Mouse (Mus musculus): ENCODE measurements around the gene Serpinb1a. TPM values are rescaled to one million over a fixed set of nuclear protein-coding genes. Genes with fewer than 3 reads are reported as not detected.

Serpinb1a gene
- polyA plus RNA-seq, 1 experiment: 2.1 TPM

DNA sequence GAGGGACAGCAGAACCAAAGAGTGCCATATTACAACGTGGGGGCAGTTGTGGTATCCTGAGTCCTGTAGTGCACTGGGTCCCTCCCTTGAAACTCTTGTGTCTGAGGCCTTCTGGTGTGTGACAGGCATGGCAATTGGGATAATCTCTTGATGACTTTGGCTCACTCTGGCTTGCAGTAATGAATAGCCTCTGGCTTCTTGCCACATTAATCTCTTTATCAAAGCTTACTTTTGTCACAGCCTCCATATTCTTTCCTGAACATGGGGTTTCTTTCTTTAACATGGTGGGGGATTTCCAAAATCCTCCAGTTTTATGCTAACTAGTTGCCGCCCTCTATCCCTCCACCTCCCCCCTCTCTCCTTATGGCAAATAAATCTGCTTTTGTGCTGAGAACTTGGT lies 2.1 kb upstream of the Serpinb1a start:
- H3K4me1 ChIP-seq (ENCODE audit: control insufficient read depth, insufficient read depth, low read length): no peaks in the 10 kb centered on the region
- no peak overlapping the region for H3K27ac ChIP-seq (ENCODE audit: control insufficient read depth, insufficient read depth, low read depth, low read length)
- H3K36me3 ChIP-seq (ENCODE audit: control insufficient read depth, insufficient read depth, low read length): no peaks in the 10 kb centered on the region
- H3K4me3 ChIP-seq (ENCODE audit: control insufficient read depth, low read depth, low read length): no peak overlapping the region
- TF ChIP-seq POLR2A (IDR thresholded peaks at IDR 0.05; ENCODE audit: control insufficient read depth, low read depth, low read length) (no peak), CTCF (IDR thresholded peaks at IDR 0.05; ENCODE audit: control insufficient read depth, insufficient read depth, insufficient replicate concordance, low read depth, low read length) (no peak)
- H3K27me3 ChIP-seq (ENCODE audit: control insufficient read depth, insufficient read depth, low read length): no peaks in the 10 kb centered on the region

DNA sequence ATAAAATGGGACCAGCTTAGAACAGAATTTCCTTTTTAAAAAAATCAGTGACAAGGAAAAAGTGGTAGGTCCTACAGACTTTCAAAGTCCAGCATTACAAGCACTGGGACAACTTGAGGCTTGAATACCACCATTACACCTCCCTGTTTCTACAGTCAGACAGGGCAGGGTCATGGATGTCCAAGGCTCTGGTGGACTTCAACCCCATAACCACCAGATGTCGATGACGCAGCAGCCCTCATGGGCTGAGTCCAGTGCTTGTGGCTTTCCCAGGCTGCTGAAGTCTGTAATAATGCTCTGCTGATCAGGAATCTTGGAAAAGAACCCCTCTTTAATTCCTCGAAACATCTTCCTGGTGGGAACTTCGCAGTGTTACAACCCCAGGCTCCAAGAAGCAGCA lies 1.6 kb upstream of the Serpinb1a start:
- no peak for TF ChIP-seq POLR2A (IDR thresholded peaks at IDR 0.05; ENCODE audit: control insufficient read depth, low read depth, low read length)
- no peak for TF ChIP-seq CTCF (IDR thresholded peaks at IDR 0.05; ENCODE audit: control insufficient read depth, insufficient read depth, insufficient replicate concordance, low read depth, low read length)
- no peaks in the 10 kb centered on the region for H3K4me1 ChIP-seq (ENCODE audit: control insufficient read depth, insufficient read depth, low read length)
- no peaks in the 10 kb centered on the region for H3K27me3 ChIP-seq (ENCODE audit: control insufficient read depth, insufficient read depth, low read length)
- H3K36me3 ChIP-seq (ENCODE audit: control insufficient read depth, insufficient read depth, low read length): no peaks in the 10 kb centered on the region
- H3K4me3 ChIP-seq (ENCODE audit: control insufficient read depth, low read depth, low read length): no peak overlapping the region
- H3K27ac ChIP-seq (ENCODE audit: control insufficient read depth, insufficient read depth, low read depth, low read length): no peak overlapping the region

DNA sequence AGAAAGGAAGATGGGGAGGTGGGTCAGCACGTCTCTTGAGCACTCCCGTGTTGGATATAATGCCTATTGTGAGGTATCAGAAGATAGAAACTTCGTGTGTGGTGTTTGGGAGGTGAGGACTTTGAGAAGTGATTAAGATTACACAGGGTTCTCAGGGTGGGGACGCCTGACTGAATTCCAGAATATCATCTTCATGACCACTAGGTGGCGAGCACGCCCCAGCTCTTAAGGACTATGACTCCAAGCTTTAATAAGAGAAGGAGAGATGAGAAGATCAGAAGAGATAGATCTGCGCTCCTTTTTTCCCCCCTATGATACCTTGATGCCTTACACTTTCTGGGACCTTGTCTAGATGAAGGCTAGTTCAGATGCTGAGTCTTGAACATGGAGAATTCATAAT lies 982 bp upstream of the Serpinb1a start:
- Histone ChIP-seq H3K4me1 (ENCODE audit: control insufficient read depth, insufficient read depth, low read length) (no peaks in the 10 kb centered on the region), H3K27me3 (ENCODE audit: control insufficient read depth, insufficient read depth, low read length) (no peaks in the 10 kb centered on the region), H3K27ac (ENCODE audit: control insufficient read depth, insufficient read depth, low read depth, low read length) (no peak overlapping the region), H3K36me3 (ENCODE audit: control insufficient read depth, insufficient read depth, low read length) (no peaks in the 10 kb centered on the region), H3K4me3 (ENCODE audit: control insufficient read depth, low read depth, low read length) (no peak overlapping the region)
- TF ChIP-seq CTCF (IDR thresholded peaks at IDR 0.05; ENCODE audit: control insufficient read depth, insufficient read depth, insufficient replicate concordance, low read depth, low read length) (peak; percentile 43; the same call in 1 of the 2 replicates), POLR2A (IDR thresholded peaks at IDR 0.05; ENCODE audit: control insufficient read depth, low read depth, low read length) (no peak)

DNA sequence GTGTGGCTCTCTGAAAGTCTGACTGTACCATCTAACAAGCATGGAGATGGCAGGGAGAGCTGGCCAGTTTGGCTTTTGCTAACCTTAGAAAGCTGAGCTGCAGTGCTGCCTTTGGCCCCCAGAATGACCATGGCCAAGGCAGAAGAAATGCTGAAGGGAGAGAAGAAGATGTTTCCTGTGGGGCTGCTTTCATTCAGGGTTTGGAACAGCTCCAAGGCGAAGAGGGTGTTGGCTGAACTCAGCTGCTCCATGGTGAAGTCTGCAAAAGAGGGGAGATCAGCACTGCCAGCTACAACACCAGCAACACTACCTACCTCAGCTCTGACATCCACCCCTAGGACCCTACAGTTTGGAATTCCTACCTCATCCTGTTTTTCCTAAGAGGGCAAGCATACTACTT lies 829 bp downstream of the Serpinb1a start:
- Histone ChIP-seq H3K4me3 (ENCODE audit: control insufficient read depth, low read depth, low read length) (no peak overlapping the region), H3K4me1 (ENCODE audit: control insufficient read depth, insufficient read depth, low read length) (no peaks in the 10 kb centered on the region), H3K36me3 (ENCODE audit: control insufficient read depth, insufficient read depth, low read length) (no peaks in the 10 kb centered on the region), H3K27me3 (ENCODE audit: control insufficient read depth, insufficient read depth, low read length) (no peaks in the 10 kb centered on the region), H3K27ac (ENCODE audit: control insufficient read depth, insufficient read depth, low read depth, low read length) (no peak overlapping the region)
- TF ChIP-seq POLR2A (IDR thresholded peaks at IDR 0.05; ENCODE audit: control insufficient read depth, low read depth, low read length): no peak
- no peak for TF ChIP-seq CTCF (IDR thresholded peaks at IDR 0.05; ENCODE audit: control insufficient read depth, insufficient read depth, insufficient replicate concordance, low read depth, low read length)

DNA sequence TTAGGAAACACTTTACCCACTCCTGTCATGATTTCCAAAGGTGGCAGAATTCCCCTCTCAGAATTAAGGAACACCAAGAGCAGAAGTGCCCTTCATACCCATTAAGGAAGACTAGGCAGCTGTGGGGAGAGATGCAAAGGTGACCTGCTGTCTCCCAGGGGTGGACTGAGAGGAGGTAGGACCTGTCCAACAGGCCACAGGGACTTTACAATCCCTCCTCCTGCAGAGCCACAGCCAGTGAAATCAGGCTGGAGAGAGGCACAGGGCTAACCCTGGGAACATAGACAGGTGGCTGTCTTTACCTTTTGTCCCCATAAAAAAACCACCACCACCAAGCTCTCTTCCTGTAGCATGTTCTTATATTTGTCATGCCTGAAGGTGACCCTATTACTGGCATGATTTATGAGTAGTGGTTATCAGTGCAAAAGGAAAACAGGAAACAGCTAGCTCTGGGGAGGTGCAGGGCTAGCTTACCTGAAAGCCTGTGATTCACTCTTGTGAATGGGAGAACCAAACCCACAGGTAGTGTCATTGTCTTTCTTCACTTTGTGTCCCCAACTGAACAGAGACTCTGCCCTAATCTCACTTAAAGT lies 1.4 kb downstream of the Serpinb1a start:
- H3K36me3 ChIP-seq (ENCODE audit: control insufficient read depth, insufficient read depth, low read length): no peaks in the 10 kb centered on the region
- H3K27me3 ChIP-seq (ENCODE audit: control insufficient read depth, insufficient read depth, low read length): no peaks in the 10 kb centered on the region
- H3K4me1 ChIP-seq (ENCODE audit: control insufficient read depth, insufficient read depth, low read length): no peaks in the 10 kb centered on the region
- TF ChIP-seq POLR2A (IDR thresholded peaks at IDR 0.05; ENCODE audit: control insufficient read depth, low read depth, low read length) (no peak), CTCF (IDR thresholded peaks at IDR 0.05; ENCODE audit: control insufficient read depth, insufficient read depth, insufficient replicate concordance, low read depth, low read length) (no peak)
- no peak overlapping the region for H3K4me3 ChIP-seq (ENCODE audit: control insufficient read depth, low read depth, low read length)
- H3K27ac ChIP-seq (ENCODE audit: control insufficient read depth, insufficient read depth, low read depth, low read length): no peak overlapping the region

DNA sequence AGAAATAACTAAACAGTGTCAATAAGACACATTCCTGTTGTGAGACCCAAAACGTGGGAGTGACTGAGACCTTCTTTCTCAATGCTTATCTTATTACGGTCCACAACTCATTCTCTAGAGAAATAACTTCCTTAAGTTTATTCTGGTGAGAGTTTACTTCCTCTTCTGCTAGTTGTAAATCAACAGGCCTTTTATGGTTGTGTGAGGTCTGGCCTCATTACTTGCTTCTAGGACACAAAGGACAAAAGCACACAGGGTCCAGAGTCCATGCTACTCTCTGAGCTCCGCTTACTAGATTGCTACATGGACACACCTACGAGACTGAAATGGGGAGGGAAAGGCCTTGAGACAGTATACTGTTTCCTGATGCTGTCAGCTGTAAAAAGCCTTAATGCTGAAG lies 1.9 kb downstream of the Serpinb1a start:
- no peaks in the 10 kb centered on the region for H3K4me1 ChIP-seq (ENCODE audit: control insufficient read depth, insufficient read depth, low read length)
- no peak overlapping the region for H3K27ac ChIP-seq (ENCODE audit: control insufficient read depth, insufficient read depth, low read depth, low read length)
- TF ChIP-seq POLR2A (IDR thresholded peaks at IDR 0.05; ENCODE audit: control insufficient read depth, low read depth, low read length): no peak
- no peak for TF ChIP-seq CTCF (IDR thresholded peaks at IDR 0.05; ENCODE audit: control insufficient read depth, insufficient read depth, insufficient replicate concordance, low read depth, low read length)
- no peak overlapping the region for H3K4me3 ChIP-seq (ENCODE audit: control insufficient read depth, low read depth, low read length)
- H3K36me3 ChIP-seq (ENCODE audit: control insufficient read depth, insufficient read depth, low read length): no peaks in the 10 kb centered on the region
- H3K27me3 ChIP-seq (ENCODE audit: control insufficient read depth, insufficient read depth, low read length): no peaks in the 10 kb centered on the region

DNA sequence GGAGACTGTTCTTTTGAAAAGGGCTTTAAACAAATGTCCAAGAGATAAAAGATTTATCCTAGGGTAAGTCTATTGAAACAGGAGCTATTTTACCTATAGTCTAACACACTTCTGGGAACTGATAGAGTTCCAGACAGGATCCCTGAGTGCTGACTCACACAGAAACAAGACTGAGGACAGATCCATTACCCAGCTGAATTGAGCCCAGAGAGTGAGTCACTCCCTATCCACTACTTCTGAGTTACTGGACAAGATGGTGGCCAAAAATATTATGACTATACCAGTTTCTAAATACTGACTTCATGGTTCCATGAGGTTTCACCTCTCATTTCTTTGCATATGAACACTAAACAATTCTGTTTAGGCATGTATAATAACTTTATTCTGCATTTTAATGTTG lies 4.8 kb downstream of the Serpinb1a start:
- no peak overlapping the region for H3K4me3 ChIP-seq (ENCODE audit: control insufficient read depth, low read depth, low read length)
- TF ChIP-seq CTCF (IDR thresholded peaks at IDR 0.05; ENCODE audit: control insufficient read depth, insufficient read depth, insufficient replicate concordance, low read depth, low read length) (no peak), POLR2A (IDR thresholded peaks at IDR 0.05; ENCODE audit: control insufficient read depth, low read depth, low read length) (no peak)
- H3K4me1 ChIP-seq (ENCODE audit: control insufficient read depth, insufficient read depth, low read length): no peaks in the 10 kb centered on the region
- no peak overlapping the region for H3K27ac ChIP-seq (ENCODE audit: control insufficient read depth, insufficient read depth, low read depth, low read length)
- H3K27me3 ChIP-seq (ENCODE audit: control insufficient read depth, insufficient read depth, low read length): no peaks in the 10 kb centered on the region
- no peaks in the 10 kb centered on the region for H3K36me3 ChIP-seq (ENCODE audit: control insufficient read depth, insufficient read depth, low read length)

DNA sequence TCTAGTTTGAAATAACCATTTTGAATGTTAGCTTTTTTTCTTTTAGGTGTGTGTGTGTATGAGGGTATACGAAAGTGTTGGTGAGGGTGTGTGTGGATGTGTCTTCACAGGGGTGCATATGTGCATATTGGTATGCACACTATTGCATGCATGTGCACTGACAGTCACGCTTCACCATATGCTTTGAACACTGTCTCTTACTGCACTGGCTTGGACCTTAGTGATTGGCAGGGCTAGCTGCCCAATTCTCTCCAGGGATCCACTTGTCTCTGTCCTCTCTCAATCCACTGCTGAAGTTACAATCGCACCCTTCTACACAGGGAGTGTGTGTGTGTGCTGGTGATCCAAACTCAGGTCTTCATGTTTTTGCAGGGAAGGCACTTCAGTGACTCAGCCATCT lies 9.6 kb downstream of the Serpinb1a start:
- TF ChIP-seq CTCF (IDR thresholded peaks at IDR 0.05; ENCODE audit: control insufficient read depth, insufficient read depth, insufficient replicate concordance, low read depth, low read length) (no peak), POLR2A (IDR thresholded peaks at IDR 0.05; ENCODE audit: control insufficient read depth, low read depth, low read length) (no peak)
- no peaks in the 10 kb centered on the region for H3K27me3 ChIP-seq (ENCODE audit: control insufficient read depth, insufficient read depth, low read length)
- H3K4me1 ChIP-seq (ENCODE audit: control insufficient read depth, insufficient read depth, low read length): no peaks in the 10 kb centered on the region
- H3K27ac ChIP-seq (ENCODE audit: control insufficient read depth, insufficient read depth, low read depth, low read length): no peak overlapping the region
- no peak overlapping the region for H3K4me3 ChIP-seq (ENCODE audit: control insufficient read depth, low read depth, low read length)
- H3K36me3 ChIP-seq (ENCODE audit: control insufficient read depth, insufficient read depth, low read length): no peaks in the 10 kb centered on the region
